Mouse (Mus musculus) layer of hippocampus, adult 2 months (tissue): ENCODE results near the gene Spdef. TPM values are rescaled to one million over a fixed set of nuclear protein-coding genes. Genes with fewer than 3 reads are reported as not detected.

Source experiments
- DNase-seq, 2 experiments: peaks; one replicate each; pipeline ENCODE4 v3.0.0; 2022; ENCODE audit warnings: low spot score in 2 of 2
- H3K27ac ChIP-seq: fragments of 200-600 bp; 2 replicates; pipeline ENCODE4 v1.8.1; 2022
- H3K4me3 ChIP-seq: fragments of 200-600 bp; 2 replicates; pipeline ENCODE4 v1.8.1; 2022; ENCODE audit warnings: mild to moderate bottlenecking
- CTCF ChIP-seq: fragments of 200-600 bp; conservative IDR thresholded peaks from 2 replicates; pipeline ENCODE4 v1.8.1; 2022; ENCODE audit warnings: antibody characterized with exemption, mild to moderate bottlenecking, moderate library complexity
- long read RNA-seq, 2 experiments: library from polyadenylated mRNA; stranded (forward); transcript quantifications; one replicate each; pipeline ENCODE4 v2.0.0; 2021; ENCODE audit warnings: borderline mapping rate in 2 of 2
- total RNA-seq, 2 experiments: library from RNA; stranded (reverse); gene quantifications; 2 replicates each; pipeline ENCODE4 v1.2.3; 2021

Gene Spdef
- under 1 TPM; 0.59 to 0.61 TPM for total RNA-seq
- long read RNA-seq, experiment 1: 0 reads
- long read RNA-seq, experiment 2: 0 reads

DNA sequence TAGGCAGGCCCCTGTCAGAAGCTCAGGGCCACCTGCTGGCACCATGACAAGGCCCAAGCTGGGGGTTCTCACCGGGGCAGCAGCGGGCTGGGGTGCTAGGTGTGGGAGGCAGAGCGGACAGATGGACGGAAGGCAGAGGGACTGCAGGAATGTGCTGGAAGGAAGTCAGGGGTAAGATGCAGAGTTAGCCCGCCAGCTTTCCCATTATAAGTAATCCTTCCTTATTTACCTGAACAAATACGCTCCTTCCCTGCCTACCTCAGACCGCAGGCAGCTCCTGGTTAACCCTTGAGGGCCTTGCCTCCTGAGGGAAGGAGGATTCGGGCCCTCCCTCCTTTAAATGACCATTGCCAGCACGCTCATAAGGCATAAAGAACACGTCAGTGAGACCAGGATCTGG lies at the start of gene Spdef:
TSS of gene Spdef (minus strand) at position 186 of the 400 bp plus-strand sequence.
- Histone ChIP-seq H3K27ac (no peak within 1 kb of the TSS), H3K4me3 (no peak within 1 kb of the TSS)
- TF ChIP-seq CTCF: no peak
- no peak for DNase-seq

GRCm38 (mm10) chr17:27777823-27778222 lies 49.1 kb upstream of the Spdef start:
- TF ChIP-seq CTCF: no peak
- no peak for DNase-seq
- Histone ChIP-seq H3K4me3 (no peak overlapping the region), H3K27ac (no peak overlapping the region)

- TF ChIP-seq CTCF: no peak; the same call in 1 of the 2 replicates
- no peak overlapping the region for H3K4me3 ChIP-seq
- peak overlapping the region; percentile 62 for H3K27ac ChIP-seq
- peak in 1 of 2 experiments; percentile 44 for DNase-seq
Measured at GRCm38 (mm10) chr17:27774198-27774597, 45.4 kb upstream of the Spdef start.

DNA sequence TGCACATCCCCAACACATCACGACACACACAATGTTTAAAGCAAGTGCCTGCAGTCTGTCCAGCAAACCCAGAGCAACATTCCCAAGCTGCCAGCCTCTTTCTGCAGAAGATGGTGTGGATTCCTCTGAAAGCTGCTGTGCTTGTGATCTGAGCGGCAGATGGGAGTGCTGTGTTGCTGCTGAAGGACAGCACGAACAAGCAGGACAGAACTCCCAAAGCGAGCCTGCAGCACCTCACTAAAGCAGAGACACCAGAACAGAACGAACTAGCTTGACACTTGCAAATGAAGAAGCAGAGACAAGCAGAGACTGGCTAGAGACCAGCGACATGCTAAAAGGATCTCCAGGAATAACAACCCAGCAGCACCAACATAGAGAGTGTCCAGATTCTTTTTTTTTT lies 42.9 kb upstream of the Spdef start:
- H3K27ac ChIP-seq: peak overlapping the region; percentile 51; the same call in 1 of the 2 replicates
- H3K4me3 ChIP-seq: no peak overlapping the region
- no peak for DNase-seq

GRCm38 (mm10) chr17:27768817-27769542 lies 40.2 kb upstream of the Spdef start:
- Histone ChIP-seq H3K27ac (peak overlapping the region; percentile 7; the same call in 1 of the 2 replicates), H3K4me3 (no peak overlapping the region)
- peak; percentile 41 to 81 for DNase-seq
- peak; percentile 90 for TF ChIP-seq CTCF

More for the DNA sequence above, 42.9 kb upstream of the Spdef start:
- TF ChIP-seq CTCF: no peak

- no peak overlapping the region for H3K4me3 ChIP-seq
- TF ChIP-seq CTCF: no peak
Measured at GRCm38 (mm10) chr17:27767543-27767942, 38.8 kb upstream of the Spdef start.

DNA sequence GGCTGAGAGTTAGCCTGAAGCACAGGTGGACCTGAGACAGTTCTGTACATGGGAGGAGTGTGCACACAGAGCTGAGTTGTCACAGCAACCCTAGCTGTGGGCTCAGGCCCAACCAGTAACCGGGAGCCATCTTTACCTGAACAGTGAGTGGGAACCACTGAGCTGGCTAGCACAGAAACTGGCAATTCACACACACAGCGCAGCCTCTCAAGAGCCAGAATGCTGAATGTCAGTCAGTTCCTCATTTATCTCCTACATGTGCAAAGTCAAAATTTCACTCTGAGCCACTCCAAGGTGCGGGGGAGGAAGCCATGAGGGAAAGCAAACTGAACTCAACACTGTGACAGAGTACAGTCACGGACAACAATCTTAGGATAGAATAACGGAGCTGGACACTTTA lies 38.4 kb upstream of the Spdef start:
- Histone ChIP-seq H3K27ac (peak overlapping the region; percentile 60), H3K4me3 (no peak overlapping the region)
- DNase-seq: peak in 1 of 2 experiments; percentile 34
- TF ChIP-seq CTCF: no peak

More at GRCm38 (mm10) chr17:27767543-27767942, 38.8 kb upstream of the Spdef start:
- peak overlapping the region; percentile 60 for H3K27ac ChIP-seq
- DNase-seq: no peak

DNA sequence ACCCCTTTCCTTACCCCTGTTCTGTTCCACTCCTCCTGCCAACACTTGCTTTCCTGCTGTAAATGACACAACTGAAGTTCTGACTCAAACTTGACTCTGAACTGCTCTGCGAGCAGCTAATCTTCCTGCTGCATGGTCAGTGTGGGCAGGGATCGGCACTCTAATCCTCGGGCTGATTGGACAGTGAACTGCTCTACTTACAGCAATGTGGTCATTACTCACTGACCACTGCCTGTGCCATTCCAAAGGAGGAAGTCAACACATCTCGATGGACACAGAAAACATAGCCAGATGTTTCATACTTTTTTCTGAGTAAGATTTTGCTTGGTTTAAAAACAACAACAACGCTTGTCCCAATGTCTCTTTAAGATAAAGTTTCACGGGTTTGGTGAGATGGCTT lies 36.3 kb upstream of the Spdef start:
- DNase-seq: no peak
- Histone ChIP-seq H3K4me3 (no peak overlapping the region), H3K27ac (no peak overlapping the region)
- TF ChIP-seq CTCF: no peak

DNA sequence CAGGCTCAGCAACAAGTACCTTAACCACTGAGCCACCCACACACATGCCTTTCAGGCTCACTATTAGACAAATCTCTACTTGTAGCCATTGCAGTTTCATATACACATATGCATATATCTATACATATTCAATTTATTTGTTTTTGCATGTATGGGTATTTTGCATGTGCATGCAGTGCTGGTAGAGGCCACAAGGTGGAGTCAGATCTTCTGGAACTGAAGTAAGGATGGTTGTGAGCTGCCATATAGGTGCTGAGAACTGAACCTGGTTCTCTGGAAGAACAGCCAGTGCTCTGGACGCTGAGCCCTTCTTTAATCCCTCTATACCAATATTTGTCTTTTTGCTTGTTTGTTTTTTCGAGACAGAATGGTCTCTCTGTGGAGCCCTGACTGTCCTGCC lies 35.7 kb upstream of the Spdef start:
- peak; percentile 67 for TF ChIP-seq CTCF
- DNase-seq: no peak
- Histone ChIP-seq H3K27ac (no peak overlapping the region), H3K4me3 (no peak overlapping the region)

- no peak for TF ChIP-seq CTCF
- peak; percentile 34 to 53 for DNase-seq
- H3K27ac ChIP-seq: peak overlapping the region; percentile 77
- no peak overlapping the region for H3K4me3 ChIP-seq
Measured at GRCm38 (mm10) chr17:27762884-27763283, 34.1 kb upstream of the Spdef start.

DNA sequence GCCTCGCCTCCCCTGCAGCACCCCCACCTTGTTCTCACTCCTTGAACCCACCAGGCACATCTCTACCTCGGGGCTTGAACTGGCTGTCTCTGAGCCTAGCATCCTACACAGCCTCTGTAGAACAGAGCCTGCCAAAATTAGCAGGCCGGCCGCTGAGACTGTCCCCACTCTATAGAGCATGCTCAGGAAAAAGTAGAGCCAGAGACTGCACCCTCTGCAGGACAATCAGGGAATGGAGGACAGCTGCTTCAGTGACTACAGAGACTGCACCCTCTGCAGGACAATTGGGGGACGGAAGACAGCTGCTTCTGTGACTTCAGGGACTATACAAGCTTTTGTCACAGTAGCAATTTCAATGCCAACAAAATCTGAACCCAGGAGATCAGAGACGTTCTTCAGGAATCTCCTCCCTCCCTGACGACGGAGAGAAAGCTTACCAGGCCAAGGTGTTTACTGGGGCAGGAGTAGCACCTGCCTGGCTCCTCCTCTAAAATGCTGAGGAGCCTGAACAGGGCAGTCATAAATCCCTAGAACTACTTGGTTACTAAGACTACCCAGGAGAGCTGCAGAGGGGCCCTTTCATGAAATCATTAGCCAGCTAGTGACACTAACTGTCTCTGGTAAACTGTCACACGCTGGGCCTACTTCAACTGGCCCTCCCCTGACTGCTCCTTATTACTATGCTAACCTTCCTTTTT lies 33.0 kb upstream of the Spdef start:
- peak; percentile 86 to 90 for DNase-seq
- H3K27ac ChIP-seq: peak overlapping the region; percentile 77
- H3K4me3 ChIP-seq: no peak overlapping the region
- peak; percentile 98 for TF ChIP-seq CTCF

- DNase-seq: no peak
- peak overlapping the region; percentile 60 for H3K27ac ChIP-seq
- TF ChIP-seq CTCF: no peak
- no peak overlapping the region for H3K4me3 ChIP-seq
Measured at GRCm38 (mm10) chr17:27760169-27760568, 31.4 kb upstream of the Spdef start.

- peak overlapping the region; percentile 79 for H3K27ac ChIP-seq
- TF ChIP-seq CTCF: no peak
Measured at GRCm38 (mm10) chr17:27751314-27752202, 22.8 kb upstream of the Spdef start.

More at GRCm38 (mm10) chr17:27751314-27752202, 22.8 kb upstream of the Spdef start:
- DNase-seq: peak; percentile 23 to 25
- H3K4me3 ChIP-seq: no peak overlapping the region
